Mouse (Mus musculus) liver, embryonic 15.5 days (tissue): Measurements from ENCODE around the gene Cpa5. TPM values are rescaled to one million over a fixed set of nuclear protein-coding genes. Genes with fewer than 3 reads are reported as not detected.

Source experiments
- ATAC-seq: fragments of 200-750 bp; cut with Nextera tagmentation; 2 replicates; pipeline ENCODE4 v1.8.0; 2017; ENCODE audit warnings: moderate number of reproducible peaks, mild to moderate bottlenecking, moderate library complexity; ENCODE audit not compliant: insufficient read depth
- H3K27ac ChIP-seq: fragments of 300-500 bp; sonication (generic); replicated peaks from 2 replicates; pipeline ENCODE4 v1.5.1; 2015; ENCODE audit warnings: mild to moderate bottlenecking, inconsistent platforms
- H3K27me3 ChIP-seq: fragments of 300-500 bp; sonication (generic); 2 replicates; pipeline ENCODE4 v1.6.1; 2015; ENCODE audit warnings: mild to moderate bottlenecking, inconsistent platforms
- H3K36me3 ChIP-seq: fragments of 300-500 bp; sonication (generic); replicated peaks from 2 replicates; pipeline ENCODE4 v1.6.1; 2015; ENCODE audit warnings: moderate library complexity, mild to moderate bottlenecking, inconsistent platforms
- H3K4me1 ChIP-seq: fragments of 300-500 bp; sonication (generic); replicated peaks from 2 replicates; pipeline ENCODE4 v1.6.1; 2015; ENCODE audit warnings: inconsistent platforms
- H3K4me2 ChIP-seq: fragments of 300-500 bp; sonication (generic); 2 replicates; pipeline ENCODE4 v1.6.1; 2015; ENCODE audit warnings: moderate library complexity, mild to moderate bottlenecking, inconsistent platforms
- H3K4me3 ChIP-seq: fragments of 300-500 bp; sonication (generic); replicated peaks from 2 replicates; pipeline ENCODE4 v1.5.1; 2015; ENCODE audit warnings: mild to moderate bottlenecking, inconsistent platforms
- H3K9ac ChIP-seq: fragments of 300-500 bp; sonication (generic); 2 replicates; pipeline ENCODE4 v1.6.1; 2015; ENCODE audit warnings: moderate library complexity, mild to moderate bottlenecking, inconsistent platforms
- H3K9me3 ChIP-seq: fragments of 300-500 bp; sonication (generic); replicated peaks from 2 replicates; pipeline ENCODE4 v1.6.1; 2016; ENCODE audit warnings: inconsistent platforms
- WGBS: fragments of 180-500 bp; shearing (Covaris S2); methylation state at CpG from one replicate; pipeline ENCODE4 v1.1.7; 2015; ENCODE audit warnings: mixed read lengths; ENCODE audit not compliant: insufficient replicate concordance; 5-methylcytosine and 5-hydroxymethylcytosine counted together
- polyA plus RNA-seq: library from polyadenylated mRNA; unstranded; fragments of >200 nt; fragmentation: Nextera tagmentation; extraction: Ambion mirVana; gene quantifications from 2 replicates; pipeline ENCODE4 v1.2.1, GENCODE M21; 2015

Gene Cpa5
- 0.09 and 0.13 TPM in 2 replicates for polyA plus RNA-seq

DNA sequence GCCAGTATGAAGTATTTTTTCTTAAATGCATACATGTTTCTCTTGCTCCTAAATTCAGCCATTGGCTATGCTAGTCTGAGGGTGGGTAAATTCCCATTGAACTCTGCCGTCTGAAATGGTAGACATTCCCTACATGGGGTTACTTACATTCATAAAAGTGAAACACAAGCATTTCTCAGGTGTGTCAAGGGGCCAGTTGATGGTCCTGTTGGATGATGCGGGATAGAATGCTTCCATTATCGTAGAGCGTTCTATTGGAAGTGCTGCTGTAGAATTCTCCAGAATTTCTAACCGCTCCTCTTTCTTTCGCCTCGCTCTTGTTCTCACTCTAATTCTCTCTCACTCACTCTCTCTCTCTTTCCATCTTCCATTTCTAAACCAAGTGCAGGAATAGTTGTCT lies at the start of gene Cpa5:
Cpa5 (plus strand) TSS at position 301 of the 400 bp plus-strand sequence.
- Histone ChIP-seq H3K4me1 (no peaks in the 10 kb centered on the region), H3K27ac (no peak within 1 kb of the TSS), H3K36me3 (no peaks in the 10 kb centered on the region), H3K4me2 (no peak within 1 kb of the TSS), H3K27me3 (peaks cover 16% of the 10 kb centered on the region), H3K9ac (no peak within 1 kb of the TSS), H3K9me3 (no peaks in the 10 kb centered on the region), H3K4me3 (no peak within 1 kb of the TSS)
- 78% methylated on average over 7 of the region's 7 CpGs for WGBS
- no peak for ATAC-seq

DNA sequence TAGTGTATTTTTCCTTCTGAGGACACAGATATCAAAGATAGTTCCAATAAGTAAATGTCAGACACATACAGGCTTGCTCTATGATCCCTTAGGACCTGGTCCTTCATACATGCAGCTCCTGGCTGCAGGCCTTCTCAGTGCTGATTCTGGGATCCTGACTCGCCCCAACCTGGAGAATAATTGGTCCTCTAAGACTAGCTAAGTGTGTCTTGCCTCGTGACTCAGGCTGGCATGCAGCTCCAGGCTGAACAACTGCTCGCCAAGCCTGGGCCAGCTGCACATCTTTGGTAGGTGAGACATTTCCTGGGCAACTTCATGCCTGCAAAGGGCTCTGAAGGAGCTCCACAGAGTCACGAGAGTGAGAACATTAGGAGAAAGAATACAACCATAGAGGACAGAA lies 48.7 kb upstream of the Cpa5 start:
- no peak overlapping the region for H3K4me2 ChIP-seq
- H3K4me1 ChIP-seq, result no peaks in the 10 kb centered on the region
- no peaks in the 10 kb centered on the region for H3K9me3 ChIP-seq
- no peak overlapping the region for H3K27ac ChIP-seq
- no peaks in the 10 kb centered on the region for H3K36me3 ChIP-seq
- no peak overlapping the region for H3K9ac ChIP-seq
- no peak for ATAC-seq
- 50% methylated on average over 4 of the region's 4 CpGs for WGBS
- no peak overlapping the region for H3K4me3 ChIP-seq
- H3K27me3 ChIP-seq, result peaks cover 5% of the 10 kb centered on the region

- H3K36me3 ChIP-seq, result no peaks in the 10 kb centered on the region
These were observed 47.2 kb upstream of the Cpa5 start for GRCm38 (mm10) chr6:30563575-30563974.

DNA sequence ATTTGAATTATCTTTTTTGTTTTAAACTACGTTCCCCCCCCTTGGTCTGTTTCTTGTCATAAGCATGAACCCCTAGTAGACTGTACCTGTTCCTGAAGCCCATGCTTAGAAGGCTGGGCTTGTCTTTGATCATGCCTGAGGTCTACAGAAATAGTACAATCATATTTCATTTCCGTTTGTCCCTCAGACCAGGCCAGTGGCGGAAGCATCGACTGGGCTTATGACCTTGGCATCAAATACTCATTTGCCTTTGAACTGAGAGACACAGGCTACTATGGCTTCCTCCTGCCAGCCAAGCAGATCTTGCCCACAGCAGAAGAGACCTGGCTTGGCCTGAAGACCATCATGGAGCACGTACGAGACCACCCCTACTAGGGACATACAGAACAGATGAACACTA lies 46.8 kb upstream of the Cpa5 start:
- Histone ChIP-seq H3K27ac (no peak overlapping the region), H3K9me3 (no peaks in the 10 kb centered on the region), H3K27me3 (peaks cover 5% of the 10 kb centered on the region), H3K9ac (no peak overlapping the region), H3K4me1 (no peaks in the 10 kb centered on the region), H3K36me3 (no peaks in the 10 kb centered on the region), H3K4me2 (no peak overlapping the region), H3K4me3 (no peak overlapping the region)
- ATAC-seq, result no peak
- WGBS, result 82% methylated on average over 6 of the region's 6 CpGs

More at GRCm38 (mm10) chr6:30563575-30563974, 47.2 kb upstream of the Cpa5 start:
- Histone ChIP-seq H3K9ac (no peak overlapping the region), H3K27me3 (peaks cover 5% of the 10 kb centered on the region), H3K4me3 (no peak overlapping the region), H3K4me2 (no peak overlapping the region), H3K4me1 (no peaks in the 10 kb centered on the region), H3K9me3 (no peaks in the 10 kb centered on the region), H3K27ac (no peak overlapping the region)
- WGBS, result 46% methylated on average over 6 of the region's 6 CpGs
- no peak for ATAC-seq

DNA sequence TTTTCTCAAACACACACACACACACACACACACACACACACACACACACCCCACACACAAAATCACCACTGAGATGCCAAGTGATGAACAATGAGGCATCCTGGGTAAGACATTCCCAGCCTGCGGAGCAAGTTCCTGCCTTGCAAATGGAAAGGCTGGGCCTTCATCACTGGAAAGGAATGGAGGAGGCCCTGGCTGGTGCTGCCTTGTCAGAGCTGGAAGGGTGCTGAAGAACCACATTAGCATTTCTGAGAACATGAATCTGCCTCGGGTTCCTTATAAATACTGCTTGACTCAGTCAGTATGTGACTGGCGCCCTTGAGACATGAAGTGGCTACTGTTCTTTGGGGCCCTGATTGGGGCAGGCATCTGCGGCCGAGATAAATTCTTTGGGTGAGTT lies 42.7 kb upstream of the Cpa5 start, which contains the start of gene Cpa4:
Cpa4 (plus strand) TSS at position 301 of the 400 bp plus-strand sequence.
- WGBS, result 60% methylated on average over 5 of the region's 5 CpGs

DNA sequence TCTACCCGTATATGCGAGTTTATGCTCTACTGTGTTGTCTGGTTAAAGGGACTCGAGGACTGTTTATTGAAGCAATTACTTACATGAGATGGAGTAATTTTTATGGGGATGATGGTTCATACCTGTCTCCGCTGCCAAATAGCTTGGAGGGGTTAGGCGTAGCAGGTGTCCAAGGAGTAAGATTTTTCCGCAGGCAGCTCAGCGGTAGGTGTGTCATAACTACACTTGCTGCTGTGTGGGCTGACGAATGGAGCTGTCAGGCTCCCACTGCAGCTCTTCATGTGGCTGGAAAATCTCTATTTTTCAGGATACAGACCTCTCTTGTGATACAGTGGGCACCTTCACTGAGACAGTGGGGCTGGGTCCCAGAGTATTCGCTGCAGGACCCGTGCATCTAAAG lies 41.5 kb upstream of the Cpa5 start:
- H3K4me1 ChIP-seq, result no peaks in the 10 kb centered on the region
- H3K4me2 ChIP-seq, result no peak overlapping the region
- H3K36me3 ChIP-seq, result no peaks in the 10 kb centered on the region
- H3K27me3 ChIP-seq, result no peaks in the 10 kb centered on the region
- no peak for ATAC-seq
- no peak overlapping the region for H3K4me3 ChIP-seq
- no peaks in the 10 kb centered on the region for H3K9me3 ChIP-seq
- 70% methylated on average over 10 of the region's 10 CpGs for WGBS
- no peak overlapping the region for H3K9ac ChIP-seq
- H3K27ac ChIP-seq, result no peak overlapping the region

More for the DNA sequence above, 42.7 kb upstream of the Cpa5 start, which contains the start of gene Cpa4:
- Histone ChIP-seq H3K9me3 (no peaks in the 10 kb centered on the region), H3K36me3 (no peaks in the 10 kb centered on the region), H3K4me3 (no peak within 1 kb of the TSS), H3K4me2 (no peak within 1 kb of the TSS), H3K4me1 (no peaks in the 10 kb centered on the region), H3K9ac (no peak within 1 kb of the TSS), H3K27me3 (no peaks in the 10 kb centered on the region; the same call in 1 of the 2 replicates), H3K27ac (no peak within 1 kb of the TSS)
- ATAC-seq, result no peak

GRCm38 (mm10) chr6:30570012-30570411 lies 40.8 kb upstream of the Cpa5 start:
- no peak overlapping the region for H3K4me2 ChIP-seq
- H3K36me3 ChIP-seq, result no peaks in the 10 kb centered on the region
- no peak overlapping the region for H3K27ac ChIP-seq
- 65% methylated on average over 5 of the region's 5 CpGs for WGBS
- H3K9me3 ChIP-seq, result no peaks in the 10 kb centered on the region
- no peak for ATAC-seq
- no peak overlapping the region for H3K9ac ChIP-seq
- H3K27me3 ChIP-seq, result no peaks in the 10 kb centered on the region
- H3K4me1 ChIP-seq, result no peaks in the 10 kb centered on the region
- no peak overlapping the region for H3K4me3 ChIP-seq

GRCm38 (mm10) chr6:30572456-30573311 lies 38.1 kb upstream of the Cpa5 start:
- Histone ChIP-seq H3K4me1 (no peaks in the 10 kb centered on the region), H3K27me3 (no peaks in the 10 kb centered on the region), H3K9ac (no peak overlapping the region), H3K9me3 (no peaks in the 10 kb centered on the region), H3K4me2 (no peak overlapping the region), H3K27ac (no peak overlapping the region), H3K4me3 (no peak overlapping the region), H3K36me3 (no peaks in the 10 kb centered on the region)
- ATAC-seq, result no peak
- whole genome bisulfite sequencing, result 63% methylated on average over 20 of the region's 20 CpGs

- no peak overlapping the region for H3K4me3 ChIP-seq
- no peaks in the 10 kb centered on the region for H3K9me3 ChIP-seq
- H3K36me3 ChIP-seq, result no peaks in the 10 kb centered on the region
- H3K9ac ChIP-seq, result no peak overlapping the region
- H3K4me1 ChIP-seq, result no peaks in the 10 kb centered on the region
- no peak for ATAC-seq
- H3K27me3 ChIP-seq, result no peaks in the 10 kb centered on the region
- 59% methylated on average over 5 of the region's 5 CpGs for WGBS
- H3K4me2 ChIP-seq, result no peak overlapping the region
- H3K27ac ChIP-seq, result no peak overlapping the region
These were observed 37.4 kb upstream of the Cpa5 start for GRCm38 (mm10) chr6:30573380-30573779.

DNA sequence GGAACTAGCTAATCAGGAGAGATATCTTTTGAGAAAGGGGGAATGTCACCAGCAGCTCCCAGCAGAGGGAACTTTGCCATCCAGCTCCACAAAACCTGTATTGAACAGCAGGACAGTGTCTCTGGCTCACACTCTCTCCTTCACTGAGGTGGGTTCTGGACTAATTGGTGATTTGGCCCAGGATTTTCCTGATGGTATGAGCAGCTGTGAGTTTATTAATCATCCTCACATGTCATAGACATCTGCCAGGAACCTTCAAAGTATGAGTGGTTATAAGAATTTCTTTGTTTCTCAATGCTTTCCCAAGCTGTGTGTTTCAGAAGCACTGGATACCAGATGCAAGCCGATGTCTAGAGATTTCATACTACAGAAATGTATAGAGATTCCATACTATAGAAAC lies 35.9 kb upstream of the Cpa5 start:
- WGBS, result 75% methylated on average over 1 of the region's 1 CpGs
- H3K27me3 ChIP-seq, result no peaks in the 10 kb centered on the region
- no peaks in the 10 kb centered on the region for H3K9me3 ChIP-seq
- ATAC-seq, result no peak
- no peaks in the 10 kb centered on the region for H3K4me1 ChIP-seq
- no peak overlapping the region for H3K4me3 ChIP-seq
- no peak overlapping the region for H3K27ac ChIP-seq
- H3K36me3 ChIP-seq, result no peaks in the 10 kb centered on the region
- no peak overlapping the region for H3K4me2 ChIP-seq
- H3K9ac ChIP-seq, result no peak overlapping the region

- WGBS, result 65% methylated on average over 17 of the region's 17 CpGs
- H3K9me3 ChIP-seq, result no peaks in the 10 kb centered on the region
- no peak overlapping the region for H3K27ac ChIP-seq
- no peak for ATAC-seq
- H3K27me3 ChIP-seq, result no peaks in the 10 kb centered on the region
- H3K4me3 ChIP-seq, result no peak overlapping the region
- H3K4me2 ChIP-seq, result no peak overlapping the region
- no peaks in the 10 kb centered on the region for H3K36me3 ChIP-seq
- H3K9ac ChIP-seq, result no peak overlapping the region
- no peaks in the 10 kb centered on the region for H3K4me1 ChIP-seq
These were observed 34.2 kb upstream of the Cpa5 start for GRCm38 (mm10) chr6:30576477-30577203.
